Mouse (Mus musculus): ENCODE measurements at regions not wholly inside any gene's neighbourhood (a gene's known extent, or its start where the extent isn't known, plus 50 kb on each side); places are given as distances from the start of the nearest gene placed in this dataset.

DNA sequence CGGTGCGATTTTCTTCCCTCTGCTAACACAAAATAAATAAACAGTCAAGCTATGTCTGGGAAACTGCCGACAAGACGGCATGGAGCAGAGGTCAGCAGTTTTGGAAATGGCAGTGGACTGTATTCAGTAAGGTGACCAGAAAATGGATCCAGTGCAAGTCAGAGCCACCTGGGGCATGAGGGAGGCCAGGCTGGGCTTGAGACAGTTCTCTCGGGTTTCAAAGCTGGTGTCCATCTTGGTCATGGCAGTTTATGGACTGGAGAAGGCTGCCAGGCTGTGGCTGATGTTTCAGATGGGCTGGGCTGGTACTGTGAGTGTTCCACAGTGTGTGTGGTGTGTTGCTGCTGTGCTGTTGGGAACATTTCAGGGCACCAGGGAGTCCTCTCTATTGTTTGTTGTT lies 143.6 kb downstream of the Dmrta2 start:
- DNase-seq (ENCODE audit: low spot score in 2 of 2), result no peak

DNA sequence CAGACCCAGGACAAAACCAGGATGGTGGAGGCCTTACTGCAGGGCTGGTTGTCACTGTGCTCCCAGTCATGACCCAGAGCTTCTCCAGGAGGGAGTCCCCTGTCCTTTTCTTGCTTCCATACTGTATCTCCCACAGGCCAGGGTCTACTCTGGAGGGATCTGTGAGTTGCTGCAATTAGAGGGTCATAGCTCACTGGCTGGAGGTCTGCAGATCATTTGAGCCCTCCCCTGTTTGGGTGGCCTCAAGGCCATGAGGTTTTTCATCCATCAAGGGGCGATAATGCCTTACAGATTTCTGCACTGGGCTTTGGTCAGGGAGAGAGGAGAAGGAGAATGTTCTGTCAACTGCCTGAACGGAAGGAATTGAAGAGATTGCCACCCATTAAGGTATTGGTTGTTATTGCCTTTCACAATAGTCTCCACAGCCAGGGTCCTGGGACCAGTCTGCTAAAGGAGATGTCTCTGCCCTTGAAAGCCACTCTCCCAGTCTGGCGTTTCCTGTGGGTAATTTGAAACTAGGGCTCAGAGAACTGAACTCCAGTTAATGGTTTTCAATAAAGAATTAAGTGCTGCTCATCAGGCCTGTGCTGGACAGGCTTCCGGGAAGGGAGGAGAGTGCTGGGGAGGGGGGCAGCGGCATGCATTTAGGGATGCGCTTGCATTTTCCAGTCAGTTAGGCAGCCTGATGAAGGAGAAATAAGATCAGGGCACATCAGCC lies 147.4 kb downstream of the Dmrta2 start:
- no peak for DNase-seq (ENCODE audit: low spot score in 2 of 2)

DNA sequence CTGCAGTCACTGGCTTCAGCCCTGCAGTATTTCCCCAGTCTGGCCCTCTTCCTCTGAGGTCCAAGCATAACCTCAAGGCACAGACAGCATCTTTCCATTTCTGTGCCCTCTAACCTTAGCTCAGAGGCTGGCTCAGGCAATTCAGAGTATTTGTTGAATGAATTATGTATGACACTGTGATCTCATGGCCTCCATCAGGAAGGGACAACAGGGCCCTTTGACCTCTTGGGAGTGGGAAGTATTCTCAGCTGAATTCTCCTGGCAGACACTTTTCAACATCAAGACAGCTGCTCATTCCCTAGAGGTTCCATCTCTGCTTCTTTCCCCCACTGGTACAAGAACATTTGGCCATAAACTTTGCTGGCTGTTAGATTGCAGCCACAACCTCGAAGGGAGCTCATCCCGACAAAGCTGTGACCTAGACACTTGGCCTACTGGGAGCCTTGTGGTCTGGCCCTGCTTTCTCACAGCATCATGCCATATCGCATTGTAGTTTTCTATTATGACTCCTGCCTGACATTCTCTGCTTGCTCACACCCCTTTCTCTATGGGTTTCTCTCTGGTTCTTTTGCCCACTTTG lies 150.2 kb downstream of the Dmrta2 start:
- DNase-seq (ENCODE audit: low spot score in 2 of 2), result no peak

DNA sequence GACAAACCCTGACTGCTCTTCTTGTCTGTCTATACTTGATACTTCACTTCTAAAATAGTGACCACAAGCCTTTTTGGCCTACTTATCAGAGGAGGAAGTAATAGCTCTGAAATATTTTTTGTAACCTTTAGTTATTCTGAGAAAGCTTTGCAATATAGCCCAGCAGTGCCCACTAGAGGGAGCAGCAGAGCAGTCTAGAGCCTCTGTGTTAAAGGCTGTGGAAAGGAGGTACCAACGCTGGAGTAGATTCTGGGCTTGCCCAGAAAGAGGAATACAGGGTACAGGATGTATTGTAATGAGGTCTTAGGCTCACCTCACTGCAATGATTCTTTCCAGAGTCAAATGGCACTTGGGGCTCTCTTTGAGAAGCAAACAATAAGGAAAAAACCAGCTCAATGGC lies 151.1 kb downstream of the Dmrta2 start:
- DNase-seq (ENCODE audit: low spot score in 2 of 2), result peak; percentile 81 to 83

DNA sequence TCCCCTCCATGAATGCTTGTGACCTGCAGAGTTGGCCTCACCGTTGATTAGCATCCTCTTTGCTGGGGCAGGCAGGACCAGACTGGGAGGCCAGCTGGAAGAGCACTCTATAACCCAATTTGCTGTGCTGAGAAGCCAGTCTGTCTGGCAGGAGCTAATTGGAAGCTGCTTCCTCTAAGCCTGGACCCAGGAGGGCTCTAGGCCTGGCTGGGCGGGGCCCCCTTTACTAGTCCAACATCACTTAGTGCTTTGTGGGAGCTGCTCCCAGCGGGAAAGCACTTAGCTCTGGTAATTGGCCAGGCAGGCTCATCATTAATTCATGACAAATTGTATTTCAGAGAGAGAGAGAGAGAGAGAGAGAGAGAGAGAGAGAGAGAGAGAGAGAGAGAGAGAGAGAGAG lies 151.7 kb downstream of the Dmrta2 start:
- peak in 1 of 2 experiments; percentile 18 for DNase-seq (ENCODE audit: low spot score in 2 of 2)

DNA sequence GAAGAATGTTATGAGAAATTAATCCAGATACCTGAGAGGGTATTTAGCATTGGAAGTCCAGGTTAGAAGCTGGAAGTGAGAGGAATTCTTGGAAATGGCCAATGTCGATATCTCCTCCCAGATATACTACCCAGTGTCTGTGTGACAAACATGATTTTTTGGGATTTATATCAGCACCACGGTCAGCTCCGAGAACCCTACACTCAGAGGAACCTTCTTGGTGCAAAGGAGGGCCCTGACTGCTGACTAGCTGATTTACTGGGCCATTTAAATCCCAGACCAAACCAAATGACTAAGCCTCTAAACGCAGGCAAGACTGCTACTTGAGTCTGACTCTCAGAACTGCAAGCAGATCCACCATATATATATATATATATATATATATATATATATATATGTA lies 154.2 kb downstream of the Dmrta2 start:
- no peak for DNase-seq (ENCODE audit: low spot score in 2 of 2)

DNA sequence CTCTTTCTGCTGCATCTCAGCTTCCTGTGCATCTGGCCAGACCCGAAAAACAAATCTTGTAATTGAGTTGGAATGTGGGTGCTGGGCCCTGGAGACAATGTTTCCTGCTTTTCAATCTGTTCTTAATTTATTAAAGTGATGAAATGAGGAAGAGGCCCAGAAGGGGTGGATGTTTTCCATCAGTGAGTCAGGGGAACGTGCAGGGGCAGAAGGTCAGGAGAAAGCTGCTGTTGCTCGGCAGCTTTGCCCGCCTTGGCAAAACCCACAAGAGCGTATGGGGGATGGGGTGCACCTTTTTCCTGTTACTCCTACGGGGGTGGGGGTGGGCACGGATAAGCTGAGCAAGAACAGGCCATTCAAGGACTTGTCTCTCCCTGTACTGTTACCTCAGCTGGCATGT lies 156.2 kb downstream of the Dmrta2 start:
- peak in 1 of 2 experiments; percentile 14 for DNase-seq (ENCODE audit: low spot score in 2 of 2)

DNA sequence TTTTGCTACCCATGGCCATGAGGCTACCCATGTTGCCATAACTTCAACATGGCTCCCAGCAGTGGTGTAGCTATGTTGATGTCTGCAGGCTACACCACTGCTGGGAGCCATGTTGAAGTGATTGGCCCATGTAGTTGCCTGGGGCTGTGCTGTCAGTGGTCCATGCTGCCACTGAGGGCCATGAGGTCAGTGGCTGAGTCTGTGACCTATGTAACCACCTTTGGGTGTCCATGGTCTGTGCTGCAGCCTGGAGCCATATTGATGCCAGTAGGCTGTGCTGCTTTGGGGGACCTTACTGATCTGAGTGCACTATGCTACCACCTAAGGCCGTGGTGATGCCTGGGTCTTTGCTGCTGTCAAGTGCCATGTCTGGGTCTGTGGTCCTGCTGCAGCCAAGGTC lies 167.4 kb downstream of the Dmrta2 start:
- DNase-seq (ENCODE audit: low spot score in 2 of 2), result no peak

DNA sequence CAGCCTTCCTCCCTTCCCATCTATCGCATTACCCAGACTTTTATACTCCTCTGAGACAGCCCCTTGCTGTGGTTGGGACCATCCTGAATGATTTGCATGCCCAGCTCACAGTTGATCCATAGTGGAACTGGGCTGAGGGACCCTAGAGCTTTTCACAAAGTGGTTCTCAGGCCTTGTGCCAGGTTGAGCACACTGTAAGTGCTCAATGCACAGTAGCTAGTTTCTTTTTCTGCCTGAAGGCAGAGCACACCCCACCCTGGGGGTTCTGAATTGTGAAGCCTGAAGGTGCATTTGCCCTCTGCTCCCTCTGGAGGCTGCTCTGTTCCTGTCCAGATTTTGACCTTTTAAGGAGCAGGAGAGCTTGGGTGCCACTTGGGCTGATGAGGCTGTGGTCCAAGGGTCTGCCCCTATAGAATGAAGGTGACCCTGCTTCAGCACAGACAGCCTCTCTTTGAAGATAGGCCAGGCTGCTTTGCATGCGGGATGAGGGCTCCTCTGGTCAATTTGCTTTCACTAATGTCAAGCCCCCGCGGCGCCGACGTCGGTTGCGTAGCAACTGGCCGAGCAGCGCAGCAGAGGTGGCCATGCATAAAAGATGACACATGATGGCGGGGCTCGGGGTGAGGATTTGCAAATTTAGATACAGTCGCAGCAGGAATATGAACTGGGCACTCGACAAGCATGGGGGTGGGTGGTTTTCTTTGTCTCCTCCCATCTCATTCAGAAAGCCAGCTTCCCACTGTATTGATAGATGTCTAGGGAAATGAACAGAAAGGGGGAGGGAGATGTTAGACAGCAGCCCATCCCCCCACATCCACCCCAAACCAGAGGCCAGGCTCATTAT lies 174.5 kb downstream of the Dmrta2 start:
- DNase-seq (ENCODE audit: low spot score in 2 of 2), result peak in 1 of 2 experiments; percentile 33

Data from layer of hippocampus, postnatal 14 days (tissue).